In genomic region chr19:17845967-17846366, GRCm38 (mm10) we compare ENCODE assay signal across 28 mouse cellular contexts. TPM values are rescaled to one million over a fixed set of nuclear protein-coding genes. Genes with fewer than 3 reads are reported as not detected.
"Had no signal": no experiment of that assay in that cellular context is flagged by ENCODE, and none has a peak within 500 bp of the region (broad histone marks: within the 10 kb centered on the region; RNA-seq: fewer than 3 reads in every experiment).

No protein-coding gene starts in this region.

- H3K27ac ChIP-seq: gastrocnemius, adult 2 months; heart, embryonic 10.5 days; hindbrain, embryonic 10.5 days; hindbrain, embryonic 12.5 days; hindbrain, embryonic 14.5 days; intestine, embryonic 15.5 days; kidney, embryonic 15.5 days; kidney, postnatal 0 days; limb, embryonic 13.5 days; limb, embryonic 15.5 days; liver, embryonic 12.5 days had no signal

- H3K9ac ChIP-seq: heart, embryonic 12.5 days; hindbrain, embryonic 12.5 days; hindbrain, embryonic 14.5 days; intestine, embryonic 15.5 days; kidney, embryonic 15.5 days; limb, embryonic 13.5 days; limb, embryonic 15.5 days; liver, embryonic 12.5 days had no signal

- ATAC-seq: hindbrain, embryonic 16.5 days; inflammation-experienced regulatory T-cells, adult 6 months; intestine, embryonic 15.5 days; intestine, postnatal 0 days; liver, embryonic 12.5 days had no signal

- H3K36me3 ChIP-seq: heart, embryonic 10.5 days; heart, embryonic 12.5 days; hindbrain, embryonic 10.5 days; hindbrain, embryonic 12.5 days; intestine, embryonic 15.5 days; kidney, embryonic 15.5 days; limb, embryonic 13.5 days; limb, embryonic 15.5 days; liver, embryonic 12.5 days had no signal

- H3K4me3 ChIP-seq: gastrocnemius, adult 2 months; heart, embryonic 10.5 days; heart, embryonic 12.5 days; hindbrain, embryonic 10.5 days; hindbrain, embryonic 12.5 days; intestine, embryonic 15.5 days; kidney, embryonic 15.5 days; limb, embryonic 13.5 days; limb, embryonic 15.5 days; liver, embryonic 12.5 days had no signal

- H3K9me3 ChIP-seq: heart, embryonic 10.5 days; heart, embryonic 12.5 days; hindbrain, embryonic 10.5 days; hindbrain, embryonic 12.5 days; intestine, embryonic 15.5 days; kidney, embryonic 15.5 days; limb, embryonic 13.5 days; limb, embryonic 15.5 days; liver, embryonic 12.5 days had no signal

- H3K27me3 ChIP-seq: heart, embryonic 12.5 days; hindbrain, embryonic 12.5 days; intestine, embryonic 15.5 days; kidney, embryonic 15.5 days; limb, embryonic 15.5 days; liver, embryonic 12.5 days had no signal

- H3K4me1 ChIP-seq: heart, embryonic 10.5 days; hindbrain, embryonic 10.5 days; hindbrain, embryonic 12.5 days; intestine, embryonic 15.5 days; kidney, embryonic 15.5 days; limb, embryonic 13.5 days; limb, embryonic 15.5 days; liver, embryonic 12.5 days had no signal

- DNase-seq: gastrocnemius, adult 2 months; gastrocnemius, postnatal 10 days; gastrocnemius, postnatal 25 days; heart, adult 18-20 months; heart, postnatal 10 days; heart, postnatal 4 days; kidney, adult 2 months; kidney, adult 9 months; kidney, postnatal 14 days; kidney, postnatal 36 days; layer of hippocampus, adult 9-11 months; layer of hippocampus, postnatal 36 days; left cerebral cortex, postnatal 4 days had no signal

- H3K4me2 ChIP-seq: heart, embryonic 12.5 days; hindbrain, embryonic 12.5 days; hindbrain, embryonic 14.5 days; intestine, embryonic 15.5 days; kidney, embryonic 15.5 days; limb, embryonic 13.5 days; limb, embryonic 15.5 days; liver, embryonic 12.5 days had no signal

RNA-seq across cellular contexts. Expression of gene Pcsk5, which starts 8.5 kb away (rescaled TPM):
- total RNA-seq: granulocyte monocyte progenitor cell, adult 5-6 weeks had no signal
- polyA plus RNA-seq: inflammation-experienced regulatory T-cells, adult 6 months had no signal
